In the genomic region with DNA sequence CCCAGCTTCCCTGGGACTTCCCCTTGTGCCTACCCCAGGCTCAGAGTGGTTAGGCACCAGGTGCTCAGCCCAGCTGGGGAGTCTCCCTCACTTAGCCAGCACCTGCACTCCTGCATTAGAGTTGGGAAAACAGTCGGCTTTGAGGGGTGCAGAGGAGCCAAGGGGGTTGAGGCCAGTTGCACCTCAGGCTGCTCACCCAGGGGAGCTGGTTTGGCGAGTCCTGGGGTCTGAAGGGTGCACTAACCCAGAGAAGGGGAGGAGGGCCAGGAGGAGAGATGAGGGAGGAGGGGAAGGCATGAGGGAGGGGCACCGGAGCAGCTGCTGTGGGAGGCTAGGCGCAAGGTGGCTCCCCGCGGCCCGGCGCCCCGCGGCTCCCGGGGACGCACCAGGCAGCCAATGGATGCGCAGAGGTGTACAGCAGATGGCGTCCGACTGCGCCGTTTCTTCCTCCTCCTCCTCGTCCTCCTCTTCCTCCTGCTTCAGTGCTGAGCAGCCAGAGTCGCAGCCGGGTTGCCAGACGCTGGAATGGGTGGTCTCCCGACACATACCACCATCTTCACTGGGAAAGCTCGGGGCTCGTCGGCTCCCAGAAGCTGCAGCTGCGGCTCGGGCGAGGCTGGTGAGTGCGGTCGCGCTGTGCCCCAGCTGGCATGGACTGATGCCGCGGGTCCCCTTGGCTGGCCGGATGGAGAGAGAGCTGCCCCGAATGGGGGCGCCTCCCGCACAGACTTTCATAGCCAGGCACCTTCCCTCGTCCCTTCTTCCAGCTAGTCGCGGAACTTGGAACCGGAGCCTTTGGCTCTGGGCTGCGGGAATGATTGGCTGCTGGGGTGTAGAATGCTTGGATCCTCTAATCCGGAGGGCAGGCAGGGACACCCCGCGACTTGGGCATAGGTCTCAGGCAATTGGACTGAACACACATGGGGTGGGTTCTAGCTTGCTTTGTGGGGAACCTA, we compare ENCODE assay signal across 9 mouse cellular contexts. TPM values are rescaled to one million over a fixed set of nuclear protein-coding genes. Genes with fewer than 3 reads are reported as not detected.
DNase-seq lines count a peak whose midpoint lies in the region; ATAC-seq and TF ChIP-seq lines count a peak whose summit lies in the region.
"Had no signal": no experiment of that assay in that cellular context is flagged by ENCODE, and none has a peak within 500 bp of the region (broad histone marks: within the 10 kb centered on the region; RNA-seq: fewer than 3 reads in every experiment).

A gene (plus strand): TSS at position 321 of the 956 bp plus-strand sequence.

- H3K36me3 ChIP-seq in heart, adult 2 months (ENCODE audit: control insufficient read depth, insufficient read depth, low read length): no peaks in the 10 kb centered on the region
- H3K36me3 ChIP-seq in forebrain, postnatal 0 days (ENCODE audit: insufficient read depth): no peaks in the 10 kb centered on the region
- H3K36me3 ChIP-seq in midbrain, embryonic 12.5 days: no peaks in the 10 kb centered on the region
- no peaks in the 10 kb centered on the region for H3K36me3 ChIP-seq in stomach, postnatal 0 days (ENCODE audit: control insufficient read depth, insufficient read depth, low read length)
- H3K36me3 ChIP-seq: G1E had no signal

- ATAC-seq in forebrain, postnatal 0 days: peak; percentile 73
- peak; percentile 87 for ATAC-seq in midbrain, embryonic 12.5 days (ENCODE audit: low FRiP score, low read depth)
- no peak for ATAC-seq in stomach, postnatal 0 days (ENCODE audit: low FRiP score, low TSS enrichment)

- no peak for TF ChIP-seq EP300 in heart, adult 2 months (IDR thresholded peaks at IDR 0.05; ENCODE audit: insufficient read depth, low read depth, low read length)
- no peak for TF ChIP-seq EP300 in stomach, postnatal 0 days (optimal IDR thresholded peaks at IDR 0.05)

- H3K9ac ChIP-seq in heart, adult 2 months (ENCODE audit: low read depth, low read length): no peak within 1 kb of the TSS
- peak within 1 kb of the TSS; percentile 66 for H3K9ac ChIP-seq in forebrain, postnatal 0 days
- peak within 1 kb of the TSS; percentile 64 for H3K9ac ChIP-seq in midbrain, embryonic 12.5 days (replicated peaks)
- H3K9ac ChIP-seq in stomach, postnatal 0 days (ENCODE audit: low read length): no peak within 1 kb of the TSS

- no peaks in the 10 kb centered on the region; the same call in 1 of the 2 replicates for H3K27me3 ChIP-seq in heart, adult 2 months (ENCODE audit: control insufficient read depth, insufficient read depth, low read length)
- no peaks in the 10 kb centered on the region; the same call in 1 of the 2 replicates for H3K27me3 ChIP-seq in forebrain, postnatal 0 days (ENCODE audit: insufficient read depth, low read length)
- peaks cover 27% of the 10 kb centered on the region for H3K27me3 ChIP-seq in midbrain, embryonic 12.5 days
- H3K27me3 ChIP-seq in stomach, postnatal 0 days (ENCODE audit: control insufficient read depth, insufficient read depth, low read length): no peaks in the 10 kb centered on the region

- TF ChIP-seq CTCF in heart, adult 2 months (IDR thresholded peaks at IDR 0.05): no peak
- no peak for TF ChIP-seq CTCF in forebrain, postnatal 0 days (IDR thresholded peaks at IDR 0.05; ENCODE audit: low read depth)
- no peak for TF ChIP-seq CTCF in stomach, postnatal 0 days (IDR thresholded peaks at IDR 0.05; ENCODE audit: low read depth)

- peak within 1 kb of the TSS; percentile 14; the same call in 1 of the 2 replicates for H3K4me3 ChIP-seq in heart, adult 2 months
- H3K4me3 ChIP-seq in forebrain, postnatal 0 days (ENCODE audit: low read depth, low read length): peak within 1 kb of the TSS; percentile 59
- peak within 1 kb of the TSS; percentile 60 for H3K4me3 ChIP-seq in midbrain, embryonic 12.5 days
- peak within 1 kb of the TSS; percentile 30 for H3K4me3 ChIP-seq in stomach, postnatal 0 days (ENCODE audit: low read depth, low read length)

- H3K4me1 ChIP-seq in heart, adult 2 months (ENCODE audit: control insufficient read depth, insufficient read depth, low read length): no peaks in the 10 kb centered on the region
- peaks cover 11% of the 10 kb centered on the region; the same call in 1 of the 2 replicates for H3K4me1 ChIP-seq in forebrain, postnatal 0 days (ENCODE audit: insufficient read depth)
- peaks cover 16% of the 10 kb centered on the region; the same call in 1 of the 2 replicates for H3K4me1 ChIP-seq in midbrain, embryonic 12.5 days
- H3K4me1 ChIP-seq in stomach, postnatal 0 days (replicated peaks; ENCODE audit: control insufficient read depth, insufficient read depth): no peaks in the 10 kb centered on the region

- H3K4me2 ChIP-seq in forebrain, postnatal 0 days (ENCODE audit: low read depth): peak within 1 kb of the TSS; percentile 91
- peak within 1 kb of the TSS; percentile 88 for H3K4me2 ChIP-seq in midbrain, embryonic 12.5 days (replicated peaks)
- H3K4me2 ChIP-seq in stomach, postnatal 0 days (replicated peaks; ENCODE audit: low read depth): peak within 1 kb of the TSS; percentile 55

- no peak within 1 kb of the TSS for H3K27ac ChIP-seq in heart, adult 2 months
- no peak within 1 kb of the TSS for H3K27ac ChIP-seq in forebrain, postnatal 0 days (ENCODE audit: low read depth, low read length)
- H3K27ac ChIP-seq in midbrain, embryonic 12.5 days (replicated peaks): no peak within 1 kb of the TSS
- H3K27ac ChIP-seq in stomach, postnatal 0 days (replicated peaks): no peak within 1 kb of the TSS

- intact Hi-C loops in heart, adult 2 months (cut with DNase I): no loop called here

- peak in 1 of 2 experiments; percentile 4 for DNase-seq in heart, adult 2 months
- DNase-seq in heart, adult 18-20 months: no peak
- DNase-seq in ZHBTc4 (ENCODE audit: low read depth, low spot score): peak; percentile 44
- DNase-seq in forebrain, postnatal 0 days: peak; percentile 61
- peak; percentile 21 to 29 for DNase-seq in layer of hippocampus, adult 8-10 months (ENCODE audit: low spot score in 2 of 2)
- DNase-seq in stomach, postnatal 0 days (ENCODE audit: low spot score): no peak
- no peak for DNase-seq in spleen, postnatal 10 days (ENCODE audit: low spot score in 2 of 2)

- H3K9me3 ChIP-seq in forebrain, postnatal 0 days (ENCODE audit: low read length): no peaks in the 10 kb centered on the region
- H3K9me3 ChIP-seq in midbrain, embryonic 12.5 days: no peaks in the 10 kb centered on the region
- H3K9me3 ChIP-seq in stomach, postnatal 0 days (ENCODE audit: control insufficient read depth, low read length): no peaks in the 10 kb centered on the region
- H3K9me3 ChIP-seq: G1E had no signal

- no peaks in the 10 kb centered on the region for H3K79me2 ChIP-seq in heart, adult 2 months (replicated peaks; ENCODE audit: control insufficient read depth, insufficient read depth, low read length)

- TF ChIP-seq POLR2A in heart, adult 2 months (IDR thresholded peaks at IDR 0.05; ENCODE audit: insufficient read depth, low read depth, low read length): no peak

- WGBS in heart, adult 2 months: under 1% methylated on average over 45 of the region's 45 CpGs
- under 1% methylated on average over 36 of the region's 45 CpGs for WGBS in forebrain, postnatal 0 days
- WGBS in midbrain, embryonic 12.5 days: 1% methylated on average over 45 of the region's 45 CpGs
- 1% methylated on average over 42 of the region's 45 CpGs for WGBS in stomach, postnatal 0 days

RNA-seq across cellular contexts. Expression of the gene that starts here (rescaled TPM):
- total RNA-seq in heart, adult 2 months (2021): under 1 TPM; 0.08 to 0.23 TPM
- 0.12 and 0.23 TPM in 2 replicates for polyA plus RNA-seq in heart, adult 2 months (2012; rRNA removed)
- under 1 TPM; 0.07 to 0.28 TPM for total RNA-seq in heart, adult 18-20 months (2021)
- total RNA-seq in forebrain, postnatal 0 days (2014; rRNA removed): 12.2 and 19.9 TPM in 2 replicates
- 5.2 and 8.0 TPM in 2 replicates for polyA plus RNA-seq in forebrain, postnatal 0 days (2015; fragmentation: Nextera tagmentation; extraction: Ambion mirVana)
- total RNA-seq in layer of hippocampus, adult 8-10 months (2022): 10 to 100 TPM; 12.9 to 16.4 (median 14.5) TPM
- 6.7 and 9.6 TPM in 2 replicates for polyA plus RNA-seq in midbrain, embryonic 12.5 days (2016; fragmentation: Nextera tagmentation; extraction: Ambion mirVana)
- polyA plus RNA-seq in stomach, postnatal 0 days (2015; fragmentation: Nextera tagmentation; extraction: Ambion mirVana): 0.53 and 0.68 TPM in 2 replicates
- polyA plus RNA-seq: G1E had no signal

Comparison
In these comparisons a context has a peak if more than half of its experiments do, and no peak if none do; other contexts are left out.
1. RNA of the gene that starts here (total RNA-seq): 12.2 to 19.9 TPM in forebrain, postnatal 0 days and 12.9 to 16.4 TPM in layer of hippocampus, adult 8-10 months; 0.07 to 0.28 TPM in heart, adult 18-20 months and 0.08 to 0.23 TPM in heart, adult 2 months; every median in the first group is over 10 times any median in the second.
2. DNase-seq: peak in ZHBTc4 (single experiment), forebrain, postnatal 0 days (single experiment) and layer of hippocampus, adult 8-10 months (2 of 2); none in heart, adult 18-20 months (0 of 2), stomach, postnatal 0 days (single experiment) and spleen, postnatal 10 days (0 of 2).
3. H3K9ac ChIP-seq: peak in forebrain, postnatal 0 days (single experiment) and midbrain, embryonic 12.5 days (single experiment); none in heart, adult 2 months (single experiment) and stomach, postnatal 0 days (single experiment).
4. Peak in every context shown above with its lines, with median percentiles within 50 percentile points of each other: H3K4me3 ChIP-seq and H3K4me2 ChIP-seq.